11 mouse cellular contexts compared by ENCODE assay signal in genomic region chr13:41450821-41451220, GRCm38 (mm10).
"Had no signal": no experiment of that assay in that cellular context is flagged by ENCODE, and none has a peak within 500 bp of the region (broad histone marks: within the 10 kb centered on the region; RNA-seq: fewer than 3 reads in every experiment).

No protein-coding gene starts in this region.

- H3K4me2 ChIP-seq: liver, embryonic 13.5 days; midbrain, embryonic 13.5 days had no signal

- H3K4me3 ChIP-seq: left cerebral cortex, adult 2 months; liver, embryonic 13.5 days; midbrain, embryonic 13.5 days had no signal

- H3K27me3 ChIP-seq: liver, embryonic 13.5 days; midbrain, embryonic 13.5 days had no signal

- H3K27ac ChIP-seq: left cerebral cortex, adult 2 months; liver, embryonic 13.5 days; macrophage; midbrain, embryonic 13.5 days had no signal

- H3K9ac ChIP-seq: liver, embryonic 13.5 days; midbrain, embryonic 13.5 days had no signal

- H3K9me3 ChIP-seq: liver, embryonic 13.5 days; midbrain, embryonic 13.5 days had no signal

- H3K4me1 ChIP-seq: liver, embryonic 13.5 days; midbrain, embryonic 13.5 days had no signal

- H3K36me3 ChIP-seq: liver, embryonic 13.5 days; midbrain, embryonic 13.5 days had no signal

- DNase-seq: kidney, adult 8-10 months; kidney, postnatal 14 days; kidney, postnatal 4 days; liver, embryonic 13.5 days; lung, adult 2 months; thymus, adult 18-20 months; thymus, postnatal 14 days; thymus, postnatal 4 days had no signal

- ATAC-seq: midbrain, embryonic 13.5 days had no signal
